Mouse (Mus musculus) liver, adult 2 months (tissue): ENCODE measurements around the gene Eif3g. TPM values are rescaled to one million over a fixed set of nuclear protein-coding genes. Genes with fewer than 3 reads are reported as not detected.
A peak's percentile ranks its signal among the peaks of the same experiment; 100 is the strongest.

Experiments
- DNase-seq: peaks from one replicate; pipeline ENCODE4 v3.0.0-alpha.2; 2011; ENCODE audit warnings: low read depth, low spot score; ENCODE audit errors: extremely low read depth
- H3K27ac ChIP-seq: fragments of 200-500 bp; replicated peaks from 2 replicates; pipeline ENCODE4 v1.5.1; 2012; ENCODE audit warnings: low read depth, mild to moderate bottlenecking, control low read depth, inconsistent platforms, low read length; ENCODE audit not compliant: insufficient read depth
- H3K27me3 ChIP-seq: fragments of 200-500 bp; 2 replicates; pipeline ENCODE4 v1.6.1; 2012; ENCODE audit warnings: mild to moderate bottlenecking, moderate library complexity, low read length, inconsistent platforms; ENCODE audit not compliant: control insufficient read depth, insufficient read depth
- H3K36me3 ChIP-seq: fragments of 200-500 bp; 2 replicates; pipeline ENCODE4 v1.6.1; 2012; ENCODE audit warnings: low read length, inconsistent platforms; ENCODE audit not compliant: control insufficient read depth, insufficient read depth
- H3K4me1 ChIP-seq: fragments of 200-500 bp; 2 replicates; pipeline ENCODE4 v1.6.1; 2011; ENCODE audit warnings: low read length; ENCODE audit not compliant: control insufficient read depth, insufficient read depth
- H3K4me3 ChIP-seq: fragments of 200-500 bp; 2 replicates; pipeline ENCODE4 v1.5.1; 2011; ENCODE audit warnings: low read depth, mild to moderate bottlenecking, control low read depth, low read length, moderate library complexity; ENCODE audit not compliant: insufficient read depth
- H3K79me2 ChIP-seq: fragments of 200-500 bp; 2 replicates; pipeline ENCODE4 v1.6.1; 2012; ENCODE audit warnings: inconsistent platforms, mild to moderate bottlenecking, low read length, moderate library complexity; ENCODE audit not compliant: control insufficient read depth, insufficient read depth
- H3K9ac ChIP-seq: fragments of 200-500 bp; 2 replicates; pipeline ENCODE4 v1.6.1; 2012; ENCODE audit warnings: low read depth, mild to moderate bottlenecking, control low read depth, inconsistent platforms, low read length
- CTCF ChIP-seq: fragments of 200-500 bp; IDR thresholded peaks from 2 replicates; pipeline ENCODE4 v1.5.1; 2011; ENCODE audit warnings: low read depth, low read length, control low read depth
- POLR2A ChIP-seq: fragments of 200-500 bp; IDR thresholded peaks from 2 replicates; pipeline ENCODE4 v1.6.1; 2011; ENCODE audit warnings: low read length, control low read depth; ENCODE audit not compliant: insufficient read depth; ENCODE audit errors: extremely low read depth
- WGBS: fragments of 180-500 bp; shearing (Covaris S2); methylation state at CpG from one replicate; pipeline ENCODE4 v1.1.7; 2018; 5-methylcytosine and 5-hydroxymethylcytosine counted together
- polyA plus RNA-seq: library from polyadenylated mRNA; depleted of rRNA; stranded (reverse); fragments of >200 nt; gene quantifications from 2 replicates; pipeline ENCODE4 v1.2.3, GENCODE M21; 2012
- total RNA-seq: library from RNA; depleted of rRNA; stranded (reverse); fragments of >200 nt; gene quantifications from 2 replicates; pipeline ENCODE4 v1.2.3, GENCODE M21; 2014

Eif3g gene
- total and polyA plus RNA-seq, 2 experiments, result 51.7 to 98.3 TPM

GRCm38 (mm10) chr9:20923258-20923657 is 24.8 kb upstream of the Eif3g start:
- no peaks in the 10 kb centered on the region for H3K4me1 ChIP-seq
- no peaks in the 10 kb centered on the region for H3K79me2 ChIP-seq
- no peak overlapping the region for H3K27ac ChIP-seq
- no peak overlapping the region for H3K4me3 ChIP-seq
- no peak for DNase-seq
- no peak overlapping the region for H3K9ac ChIP-seq
- no peak for TF ChIP-seq POLR2A
- TF ChIP-seq CTCF, result no peak
- 91% methylated on average over 3 of the region's 3 CpGs for WGBS
- no peaks in the 10 kb centered on the region; the same call in 1 of the 2 replicates for H3K36me3 ChIP-seq
- H3K27me3 ChIP-seq, result no peaks in the 10 kb centered on the region

- Histone ChIP-seq H3K27ac (no peak overlapping the region), H3K9ac (no peak overlapping the region), H3K36me3 (peaks cover 5% of the 10 kb centered on the region; the same call in 1 of the 2 replicates), H3K4me3 (no peak overlapping the region), H3K4me1 (no peaks in the 10 kb centered on the region), H3K27me3 (no peaks in the 10 kb centered on the region), H3K79me2 (no peaks in the 10 kb centered on the region)
- 76% methylated on average over 4 of the region's 4 CpGs for WGBS
- peak; percentile 16 for DNase-seq
- TF ChIP-seq POLR2A (no peak), CTCF (peak; percentile 48; the same call in 1 of the 2 replicates)
These were observed 17.7 kb upstream of the Eif3g start for GRCm38 (mm10) chr9:20916160-20916559.

DNA sequence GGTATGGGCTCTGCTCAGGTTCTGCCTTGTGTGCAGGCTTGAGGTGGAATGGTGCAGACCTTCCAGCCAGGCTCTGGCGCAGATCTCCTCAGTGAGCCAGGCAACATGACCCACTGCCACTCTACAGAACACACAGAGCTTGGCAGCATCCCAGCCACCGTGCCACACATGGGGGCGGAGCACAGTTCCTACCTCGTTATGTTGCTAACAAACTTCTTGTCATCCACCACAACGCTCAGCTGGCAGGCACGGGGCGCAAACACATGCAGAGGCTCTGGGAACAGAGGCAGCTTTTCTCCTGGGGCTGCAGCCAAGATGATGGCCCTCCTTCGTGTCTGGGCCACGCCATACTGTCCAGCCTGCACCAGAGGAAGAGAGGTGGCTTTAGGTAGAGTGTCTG is 11.5 kb upstream of the Eif3g start:
- 90% methylated on average over 9 of the region's 9 CpGs for WGBS
- Histone ChIP-seq H3K9ac (no peak overlapping the region), H3K4me3 (no peak overlapping the region), H3K27ac (no peak overlapping the region), H3K79me2 (no peaks in the 10 kb centered on the region), H3K36me3 (peaks cover 9% of the 10 kb centered on the region), H3K27me3 (no peaks in the 10 kb centered on the region), H3K4me1 (no peaks in the 10 kb centered on the region)
- no peak for TF ChIP-seq CTCF
- TF ChIP-seq POLR2A, result no peak
- DNase-seq, result no peak

DNA sequence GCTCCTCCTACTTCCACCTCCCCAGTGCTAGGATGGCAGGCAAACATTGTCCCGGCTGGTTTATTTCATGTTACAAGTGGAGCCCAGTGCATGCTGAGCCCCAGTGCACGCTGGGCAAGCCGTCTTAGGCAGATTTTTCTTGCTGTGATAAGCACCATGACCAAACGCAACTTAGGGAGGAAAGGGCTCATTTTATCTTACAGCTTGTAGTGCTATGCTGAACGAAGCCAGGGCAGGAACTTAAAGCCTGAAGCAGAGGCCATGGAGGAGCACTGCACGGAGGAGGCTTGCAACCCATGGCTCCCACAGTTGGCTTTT is 3.7 kb upstream of the Eif3g start:
- Histone ChIP-seq H3K9ac (no peak overlapping the region), H3K4me1 (peaks cover 12% of the 10 kb centered on the region), H3K36me3 (no peaks in the 10 kb centered on the region), H3K27ac (no peak overlapping the region), H3K79me2 (peaks cover 12% of the 10 kb centered on the region; the same call in 1 of the 2 replicates), H3K4me3 (no peak overlapping the region), H3K27me3 (no peaks in the 10 kb centered on the region)
- TF ChIP-seq POLR2A, result no peak
- whole genome bisulfite sequencing, result 53% methylated on average over 6 of the region's 6 CpGs
- DNase-seq, result no peak

GRCm38 (mm10) chr9:20901466-20902173 is 3.2 kb upstream of the Eif3g start:
- Histone ChIP-seq H3K4me1 (peaks cover 15% of the 10 kb centered on the region), H3K27me3 (no peaks in the 10 kb centered on the region), H3K9ac (no peak overlapping the region), H3K36me3 (no peaks in the 10 kb centered on the region), H3K4me3 (no peak overlapping the region), H3K79me2 (peaks cover 17% of the 10 kb centered on the region; the same call in 1 of the 2 replicates), H3K27ac (no peak overlapping the region)
- no peak for TF ChIP-seq POLR2A
- TF ChIP-seq CTCF, result peak; percentile 59
- DNase-seq, result peak; percentile 65
- 16% methylated on average over 13 of the region's 13 CpGs for WGBS

GRCm38 (mm10) chr9:20897736-20898510 is 500 bp downstream of the Eif3g start:
- no peaks in the 10 kb centered on the region for H3K27me3 ChIP-seq
- peaks cover 5% of the 10 kb centered on the region; the same call in 1 of the 2 replicates for H3K36me3 ChIP-seq
- TF ChIP-seq CTCF, result no peak
- TF ChIP-seq POLR2A, result no peak
- H3K27ac ChIP-seq, result no peak overlapping the region
- H3K79me2 ChIP-seq, result peaks cover 17% of the 10 kb centered on the region; the same call in 1 of the 2 replicates
- H3K4me1 ChIP-seq, result peaks cover 15% of the 10 kb centered on the region
- no peak for DNase-seq
- peak overlapping the region; percentile 95 for H3K4me3 ChIP-seq
- WGBS, result 3% methylated on average over 32 of the region's 39 CpGs
- peak overlapping the region; percentile 95 for H3K9ac ChIP-seq
